Mouse (Mus musculus): ENCODE measurements around the gene Med22. TPM values are rescaled to one million over a fixed set of nuclear protein-coding genes. Genes with fewer than 3 reads are reported as not detected.

The Med22 gene
- polyA plus RNA-seq, 1 experiment, result 16.6 TPM

GRCm38 (mm10) chr2:26862856-26863255, 47.6 kb downstream of the Med22 start:
- TF ChIP-seq POLR2A (IDR thresholded peaks at IDR 0.05; ENCODE audit: low read depth, low read length) (no peak), CTCF (IDR thresholded peaks at IDR 0.05; ENCODE audit: extremely low read depth, insufficient read length, insufficient replicate concordance, low read depth, low read length) (no peak)
- H3K36me3 ChIP-seq (ENCODE audit: control insufficient read depth, insufficient read depth, low read length), result no peaks in the 10 kb centered on the region
- H3K4me1 ChIP-seq (ENCODE audit: control insufficient read depth, insufficient read depth, insufficient read length, low read length), result no peaks in the 10 kb centered on the region
- H3K27me3 ChIP-seq (ENCODE audit: control insufficient read depth, insufficient read depth, low read length), result no peaks in the 10 kb centered on the region
- 55% methylated on average over 3 of the region's 3 CpGs for WGBS
- no peak overlapping the region for H3K4me3 ChIP-seq (ENCODE audit: low read depth, low read length)
- H3K27ac ChIP-seq (ENCODE audit: insufficient read depth, low read depth, low read length), result no peak overlapping the region

Other genes starting within 250 kb of the Med22 start
- gene Lcn4, start 239.4 kb downstream of the Med22 start, polyA plus RNA-seq (2012; rRNA removed), result not detected in 2 replicates
- gene Abo, start 45.7 kb downstream of the Med22 start, polyA plus RNA-seq (2012; rRNA removed), result 0.29 TPM in 1 of 2 replicates, not detected in the other
- 2.8 and 3.4 TPM in 2 replicates for gene Surf6, start 7.8 kb downstream of the Med22 start, polyA plus RNA-seq (2012; rRNA removed)
- 504 and 639 TPM in 2 replicates for gene Rpl7a, start 87 bp upstream of the Med22 start, polyA plus RNA-seq (2012; rRNA removed)
- 8.7 and 11.3 TPM in 2 replicates for gene Surf2, start 5.7 kb upstream of the Med22 start, polyA plus RNA-seq (2012; rRNA removed)
- 15.4 and 35.7 TPM in 2 replicates for gene Surf1, start 5.9 kb upstream of the Med22 start, polyA plus RNA-seq (2012; rRNA removed)
- gene Surf4, start 23.3 kb upstream of the Med22 start, polyA plus RNA-seq (2012; rRNA removed), result 382 and 644 TPM in 2 replicates
- gene Stkld1, start 23.4 kb upstream of the Med22 start, polyA plus RNA-seq (2012; rRNA removed), result 0.13 and 0.19 TPM in 2 replicates
- gene Rexo4, start 53.7 kb upstream of the Med22 start, polyA plus RNA-seq (2012; rRNA removed), result 11.3 and 14.7 TPM in 2 replicates
- gene Adamts13, start 62.7 kb upstream of the Med22 start, polyA plus RNA-seq (2012; rRNA removed), result 0.94 and 1.1 TPM in 2 replicates
- 39.5 and 49.1 TPM in 2 replicates for gene Cacfd1, start 99.2 kb upstream of the Med22 start, polyA plus RNA-seq (2012; rRNA removed)
- 6.1 and 6.7 TPM in 2 replicates for gene Slc2a6, start 117.3 kb upstream of the Med22 start, polyA plus RNA-seq (2012; rRNA removed)
- 0.18 TPM in 1 of 2 replicates, not detected in the other for gene Mymk, start 161.5 kb upstream of the Med22 start, polyA plus RNA-seq (2012; rRNA removed)
- 1.5 and 1.9 TPM in 2 replicates for gene Adamtsl2, start 168.7 kb upstream of the Med22 start, polyA plus RNA-seq (2012; rRNA removed)
- 0.08 TPM in 2 replicates for gene Fam163b, start 231.8 kb upstream of the Med22 start, polyA plus RNA-seq (2012; rRNA removed)

Measured in small intestine, adult 2 months (tissue).